Mouse (Mus musculus): Measurements from ENCODE around the gene Ddx11. TPM values are rescaled to one million over a fixed set of nuclear protein-coding genes. Genes with fewer than 3 reads are reported as not detected.

Gene Ddx11
- polyA plus RNA-seq (2015; fragmentation: Nextera tagmentation; extraction: Ambion mirVana): 6.2 and 7.5 TPM in 2 replicates

GRCm38 (mm10) chr17:66123066-66123815, at the start of gene Ddx11:
Gene Ddx11 (plus strand): TSS chr17:66123520.
- Histone ChIP-seq H3K36me3 (peaks cover 26% of the 10 kb centered on the region), H3K9ac (peak within 1 kb of the TSS; percentile 78), H3K4me2 (peak within 1 kb of the TSS; percentile 70), H3K27ac (peak within 1 kb of the TSS; percentile 52; the same call in 1 of the 2 replicates), H3K4me3 (peak within 1 kb of the TSS; percentile 76), H3K9me3 (no peaks in the 10 kb centered on the region), H3K27me3 (no peaks in the 10 kb centered on the region), H3K4me1 (replicated peaks) (peaks cover 9% of the 10 kb centered on the region)
- WGBS: 5% methylated on average over 45 of the region's 45 CpGs
- peak; percentile 87 for ATAC-seq (ENCODE audit: low FRiP score)

- WGBS: 88% methylated on average over 7 of the region's 7 CpGs
- H3K27me3 ChIP-seq: no peaks in the 10 kb centered on the region
- no peaks in the 10 kb centered on the region for H3K36me3 ChIP-seq
- H3K27ac ChIP-seq: no peak overlapping the region
- H3K9me3 ChIP-seq: no peaks in the 10 kb centered on the region
- no peak for ATAC-seq (ENCODE audit: low FRiP score)
- no peak overlapping the region for H3K4me2 ChIP-seq
- H3K4me3 ChIP-seq: no peak overlapping the region
- no peak overlapping the region for H3K9ac ChIP-seq
- peaks cover 39% of the 10 kb centered on the region for H3K4me1 ChIP-seq (replicated peaks)
These were observed 49.3 kb upstream of the Ddx11 start for GRCm38 (mm10) chr17:66073971-66074370.

GRCm38 (mm10) chr17:66075827-66076173, 47.5 kb upstream of the Ddx11 start:
- H3K4me1 ChIP-seq (replicated peaks): peaks cover 39% of the 10 kb centered on the region
- H3K4me3 ChIP-seq: peak overlapping the region; percentile 94
- H3K27me3 ChIP-seq: no peaks in the 10 kb centered on the region
- peak overlapping the region; percentile 98 for H3K27ac ChIP-seq
- 6% methylated on average over 12 of the region's 12 CpGs for WGBS
- H3K36me3 ChIP-seq: peaks cover 14% of the 10 kb centered on the region
- ATAC-seq (ENCODE audit: low FRiP score): no peak
- H3K4me2 ChIP-seq: peak overlapping the region; percentile 80
- peak overlapping the region; percentile 97 for H3K9ac ChIP-seq
- no peaks in the 10 kb centered on the region for H3K9me3 ChIP-seq

- H3K9ac ChIP-seq: peak overlapping the region; percentile 97
- H3K4me3 ChIP-seq: peak overlapping the region; percentile 94
- under 1% methylated on average over 66 of the region's 95 CpGs for WGBS
- peaks cover 39% of the 10 kb centered on the region for H3K4me1 ChIP-seq (replicated peaks)
- H3K9me3 ChIP-seq: no peaks in the 10 kb centered on the region
- peak overlapping the region; percentile 98 for H3K27ac ChIP-seq
- peak overlapping the region; percentile 80 for H3K4me2 ChIP-seq
- H3K27me3 ChIP-seq: no peaks in the 10 kb centered on the region
- H3K36me3 ChIP-seq: peaks cover 18% of the 10 kb centered on the region
- ATAC-seq (ENCODE audit: low FRiP score): peak; percentile 87
These were observed 47.0 kb upstream of the Ddx11 start for GRCm38 (mm10) chr17:66076174-66076927.

- Histone ChIP-seq H3K27me3 (no peaks in the 10 kb centered on the region), H3K4me2 (peak within 1 kb of the TSS; percentile 80), H3K27ac (peak within 1 kb of the TSS; percentile 98), H3K4me1 (replicated peaks) (peaks cover 39% of the 10 kb centered on the region), H3K4me3 (peak within 1 kb of the TSS; percentile 94), H3K36me3 (peaks cover 21% of the 10 kb centered on the region), H3K9ac (peak within 1 kb of the TSS; percentile 97), H3K9me3 (no peaks in the 10 kb centered on the region)
- peak; percentile 97 for ATAC-seq (ENCODE audit: low FRiP score)
- WGBS: 2% methylated on average over 45 of the region's 53 CpGs
These were observed 46.4 kb upstream of the Ddx11 start, which contains the start of gene Ankrd12 for GRCm38 (mm10) chr17:66076934-66077333. Gene Ankrd12 (minus strand): TSS chr17:66077089.

GRCm38 (mm10) chr17:66077437-66077850, 45.9 kb upstream of the Ddx11 start:
- peak overlapping the region; percentile 97 for H3K9ac ChIP-seq
- H3K36me3 ChIP-seq: peaks cover 21% of the 10 kb centered on the region
- WGBS: 1% methylated on average over 23 of the region's 23 CpGs
- peak overlapping the region; percentile 80 for H3K4me2 ChIP-seq
- peak overlapping the region; percentile 94 for H3K4me3 ChIP-seq
- H3K27me3 ChIP-seq: no peaks in the 10 kb centered on the region
- H3K4me1 ChIP-seq (replicated peaks): peaks cover 39% of the 10 kb centered on the region
- H3K27ac ChIP-seq: peak overlapping the region; percentile 98
- ATAC-seq (ENCODE audit: low FRiP score): peak; percentile 75
- H3K9me3 ChIP-seq: no peaks in the 10 kb centered on the region

GRCm38 (mm10) chr17:66084486-66084885, 38.8 kb upstream of the Ddx11 start:
- no peak for ATAC-seq (ENCODE audit: low FRiP score)
- Histone ChIP-seq H3K9ac (no peak overlapping the region), H3K36me3 (peaks cover 56% of the 10 kb centered on the region), H3K4me2 (no peak overlapping the region), H3K4me1 (replicated peaks) (no peaks in the 10 kb centered on the region), H3K9me3 (no peaks in the 10 kb centered on the region), H3K27ac (no peak overlapping the region), H3K27me3 (no peaks in the 10 kb centered on the region), H3K4me3 (no peak overlapping the region)
- WGBS: 88% methylated on average over 1 of the region's 1 CpGs

- Histone ChIP-seq H3K4me3 (no peak overlapping the region), H3K27me3 (no peaks in the 10 kb centered on the region), H3K4me2 (no peak overlapping the region), H3K27ac (no peak overlapping the region), H3K9ac (no peak overlapping the region), H3K9me3 (no peaks in the 10 kb centered on the region), H3K4me1 (replicated peaks) (no peaks in the 10 kb centered on the region), H3K36me3 (peaks cover 54% of the 10 kb centered on the region)
- ATAC-seq (ENCODE audit: low FRiP score): no peak
- WGBS: 97% methylated on average over 1 of the region's 1 CpGs
These were observed 38.3 kb upstream of the Ddx11 start for GRCm38 (mm10) chr17:66085038-66085437.

- Histone ChIP-seq H3K4me1 (replicated peaks) (no peaks in the 10 kb centered on the region; the same call in 1 of the 2 replicates), H3K4me2 (no peak overlapping the region), H3K27me3 (no peaks in the 10 kb centered on the region), H3K27ac (no peak overlapping the region), H3K36me3 (peaks cover 44% of the 10 kb centered on the region), H3K9ac (no peak overlapping the region), H3K9me3 (no peaks in the 10 kb centered on the region), H3K4me3 (no peak overlapping the region)
- ATAC-seq (ENCODE audit: low FRiP score): no peak
These were observed 33.1 kb upstream of the Ddx11 start for GRCm38 (mm10) chr17:66090251-66090650.

GRCm38 (mm10) chr17:66091392-66091791, 31.9 kb upstream of the Ddx11 start:
- Histone ChIP-seq H3K4me2 (no peak overlapping the region), H3K9ac (no peak overlapping the region), H3K4me1 (replicated peaks) (no peaks in the 10 kb centered on the region; the same call in 1 of the 2 replicates), H3K27me3 (no peaks in the 10 kb centered on the region), H3K4me3 (no peak overlapping the region), H3K36me3 (peaks cover 32% of the 10 kb centered on the region), H3K9me3 (no peaks in the 10 kb centered on the region), H3K27ac (no peak overlapping the region)
- no peak for ATAC-seq (ENCODE audit: low FRiP score)
- 94% methylated on average over 2 of the region's 2 CpGs for WGBS

GRCm38 (mm10) chr17:66092065-66092464, 31.3 kb upstream of the Ddx11 start:
- ATAC-seq (ENCODE audit: low FRiP score): no peak
- Histone ChIP-seq H3K4me1 (replicated peaks) (no peaks in the 10 kb centered on the region; the same call in 1 of the 2 replicates), H3K36me3 (peaks cover 27% of the 10 kb centered on the region), H3K27ac (no peak overlapping the region), H3K4me2 (no peak overlapping the region), H3K27me3 (no peaks in the 10 kb centered on the region), H3K9me3 (no peaks in the 10 kb centered on the region), H3K9ac (no peak overlapping the region), H3K4me3 (no peak overlapping the region)
- 96% methylated on average over 2 of the region's 2 CpGs for WGBS

- no peak for ATAC-seq (ENCODE audit: low FRiP score)
- Histone ChIP-seq H3K36me3 (peaks cover 23% of the 10 kb centered on the region), H3K4me3 (no peak overlapping the region), H3K9ac (no peak overlapping the region), H3K9me3 (no peaks in the 10 kb centered on the region), H3K27me3 (no peaks in the 10 kb centered on the region), H3K27ac (no peak overlapping the region), H3K4me1 (replicated peaks) (peaks cover 2% of the 10 kb centered on the region; the same call in 1 of the 2 replicates), H3K4me2 (no peak overlapping the region)
- WGBS: 90% methylated on average over 3 of the region's 3 CpGs
These were observed 30.7 kb upstream of the Ddx11 start for GRCm38 (mm10) chr17:66092664-66093063.

All from hindbrain, embryonic 13.5 days (tissue).